Mouse (Mus musculus) hematopoietic stem cell, adult 5-6 weeks (primary cell): ENCODE data around the gene Lsmem1. TPM values are rescaled to one million over a fixed set of nuclear protein-coding genes. Genes with fewer than 3 reads are reported as not detected.

Source experiments
- ATAC-seq, 2 experiments: fragments of 125-278 bp in 1 of 2; replicated peaks in 1 of 2; 2 replicates each; pipeline ENCODE4 v1.8.0; 2016 to 2017; ENCODE audit warnings: inconsistent platforms in 2 of 2, mild to moderate bottlenecking in 2 of 2, moderate number of reproducible peaks in 2 of 2, low read depth in 1 of 2, moderate TSS enrichment in 1 of 2; ENCODE audit not compliant: low FRiP score in 2 of 2, poor library complexity in 2 of 2, severe bottlenecking in 2 of 2, insufficient read depth in 1 of 2, low TSS enrichment in 1 of 2
- total RNA-seq: library from RNA; stranded (forward); fragments of 172-1452, 232-1000 nt; gene quantifications from 2 replicates; pipeline ENCODE4 v1.2.3, GENCODE M21; 2017

Gene Lsmem1
- total RNA-seq, 1 experiment from 2014 or later = 1.5 TPM

- peak; percentile 32 to 37; a peak in 1 of 4 replicates for ATAC-seq
These were observed 27.7 kb downstream of the Lsmem1 start for GRCm38 (mm10) chr12:40171637-40172036.

- ATAC-seq = no peak
These were observed 29.6 kb downstream of the Lsmem1 start for GRCm38 (mm10) chr12:40169675-40170074.

GRCm38 (mm10) chr12:40164621-40165020 lies 34.7 kb downstream of the Lsmem1 start:
- peak; percentile 80 to 84 for ATAC-seq

GRCm38 (mm10) chr12:40160777-40161176 lies 38.5 kb downstream of the Lsmem1 start:
- no peak for ATAC-seq

GRCm38 (mm10) chr12:40154188-40154587 lies 45.1 kb downstream of the Lsmem1 start:
- ATAC-seq = no peak

GRCm38 (mm10) chr12:40152353-40153069 lies 46.8 kb downstream of the Lsmem1 start:
- ATAC-seq = no peak

- ATAC-seq = no peak
These were observed 52.0 kb downstream of the Lsmem1 start for GRCm38 (mm10) chr12:40147319-40147718.

GRCm38 (mm10) chr12:40146510-40146909 lies 52.8 kb downstream of the Lsmem1 start:
- ATAC-seq = no peak

- peak; percentile 90 to 92 for ATAC-seq
These were observed 58.6 kb downstream of the Lsmem1 start for GRCm38 (mm10) chr12:40140706-40141105.

GRCm38 (mm10) chr12:40139484-40140245 lies 59.6 kb downstream of the Lsmem1 start:
- no peak for ATAC-seq

- ATAC-seq = no peak
These were observed 64.8 kb downstream of the Lsmem1 start for GRCm38 (mm10) chr12:40134529-40134928.

GRCm38 (mm10) chr12:40133573-40134271 lies 65.6 kb downstream of the Lsmem1 start, which contains the start of gene Scin:
Gene Scin, minus strand, starts transcription at chr12:40134228.
- ATAC-seq = peak; percentile 66 to 67

GRCm38 (mm10) chr12:40133194-40133572 lies 66.1 kb downstream of the Lsmem1 start:
- peak in 1 of 2 experiments; percentile 12; a peak in 1 of 4 replicates for ATAC-seq

Other genes starting within 250 kb of the Lsmem1 start
- gene Arl4a, start 161.5 kb downstream of the Lsmem1 start, total RNA-seq = 32.5 and 39.1 TPM in 2 replicates
- 2.4 and 3.7 TPM in 2 replicates for gene Scin, start 65.3 kb downstream of the Lsmem1 start, total RNA-seq
- 161 and 171 TPM in 2 replicates for gene Ifrd1, start 49.0 kb upstream of the Lsmem1 start, total RNA-seq
- gene Zfp277, start 246.4 kb upstream of the Lsmem1 start, total RNA-seq = 41.8 and 43.3 TPM in 2 replicates
- gene Dock4, start 246.5 kb upstream of the Lsmem1 start, total RNA-seq = 0.65 and 1.1 TPM in 2 replicates